Mouse (Mus musculus) CH12.LX (cell line): Measurements from ENCODE around the gene Hsp90ab1.

Experiments used
- BHLHE40 ChIP-seq: IDR thresholded peaks from 2 replicates; pipeline ENCODE4 v1.6.1; 2011; ENCODE audit warnings: mild to moderate bottlenecking, low read depth, low read length, improper control_type of control experiment
- CTCF ChIP-seq, 2 experiments: IDR thresholded peaks in 1 of 2; conservative IDR thresholded peaks in 1 of 2; 2 replicates each; pipeline ENCODE4 v1.5.1; 2011 to 2012; ENCODE audit warnings: low read depth in 2 of 2, low read length in 2 of 2, improper control_type of control experiment in 1 of 2, inconsistent platforms in 1 of 2, mild to moderate bottlenecking in 1 of 2, moderate library complexity in 1 of 2
- EP300 ChIP-seq: IDR thresholded peaks from 2 replicates; pipeline ENCODE4 v1.6.1; 2011; ENCODE audit warnings: low read length, improper control_type of control experiment
- GABPA ChIP-seq: IDR thresholded peaks from 2 replicates; pipeline ENCODE4 v1.6.1; 2012; ENCODE audit warnings: low read depth, low read length, improper control_type of control experiment, inconsistent platforms; ENCODE audit not compliant: insufficient replicate concordance
- HCFC1 ChIP-seq: IDR thresholded peaks from 2 replicates; pipeline ENCODE4 v1.6.1; 2012; ENCODE audit warnings: low read depth, mild to moderate bottlenecking, inconsistent platforms, low read length, improper control_type of control experiment
- MAX ChIP-seq: IDR thresholded peaks from 2 replicates; pipeline ENCODE4 v1.6.1; 2011; ENCODE audit warnings: low read length, improper control_type of control experiment
- POLR2A ChIP-seq: IDR thresholded peaks from 2 replicates; pipeline ENCODE4 v1.6.1; 2011; ENCODE audit warnings: low read depth, mild to moderate bottlenecking, improper control_type of control experiment, low read length
- POLR2AphosphoS2 ChIP-seq: IDR thresholded peaks from 2 replicates; pipeline ENCODE4 v1.6.1; 2011; ENCODE audit warnings: low read depth, low read length, improper control_type of control experiment
- TCF12 ChIP-seq: IDR thresholded peaks from 2 replicates; pipeline ENCODE4 v1.6.1; 2014; ENCODE audit warnings: low read depth, mild to moderate bottlenecking, inconsistent platforms, low read length, improper control_type of control experiment
- ZMIZ1 ChIP-seq: IDR thresholded peaks from 2 replicates; pipeline ENCODE4 v1.6.1; 2012; ENCODE audit warnings: low read depth, mild to moderate bottlenecking, inconsistent platforms, low read length, improper control_type of control experiment

DNA sequence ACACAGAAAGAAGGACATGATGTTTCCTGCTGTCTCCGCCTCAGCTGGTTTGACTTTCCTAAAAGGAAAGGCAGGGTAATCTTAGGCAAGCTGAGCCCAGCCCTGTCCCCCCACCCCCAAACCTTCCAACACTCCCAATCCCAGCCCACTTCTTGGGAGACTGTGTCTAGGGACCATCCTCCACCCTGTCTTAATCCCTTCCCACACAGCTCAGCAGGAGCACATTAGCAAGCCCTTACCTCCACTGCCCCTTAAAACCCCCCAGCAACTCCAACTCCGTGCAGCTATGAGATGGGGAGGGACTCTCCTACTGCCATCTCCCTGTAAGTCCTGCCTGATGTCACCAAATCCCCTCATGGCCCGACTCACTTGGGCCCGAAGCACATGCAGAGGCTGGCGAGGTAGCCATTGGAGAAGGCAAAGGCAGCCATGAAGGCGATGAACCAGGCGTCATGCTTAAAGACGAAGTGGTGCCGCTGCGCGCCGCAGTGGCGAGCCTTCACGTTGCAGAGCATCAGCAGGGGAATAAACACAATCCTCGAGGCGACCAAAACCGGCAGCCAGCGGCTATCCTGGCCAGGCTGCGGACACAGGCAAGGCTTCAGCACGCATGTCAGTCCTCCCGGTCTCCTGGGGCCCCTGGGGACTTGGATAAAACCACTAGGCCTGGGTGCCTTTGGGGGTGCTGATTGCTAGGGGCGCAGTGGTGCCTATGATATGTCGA, 12.8 kb upstream of the Hsp90ab1 start:
- TF ChIP-seq POLR2A: no peak
- no peak for TF ChIP-seq CTCF (conservative IDR thresholded peaks at IDR 0.05 in 1 of 2, IDR thresholded peaks at IDR 0.05 in 1 of 2; ENCODE audit: low read depth in 2 of 2, low read length in 2 of 2)
- TF ChIP-seq TCF12: no peak
- no peak for TF ChIP-seq ZMIZ1
- no peak for TF ChIP-seq GABPA
- no peak for TF ChIP-seq POLR2AphosphoS2
- TF ChIP-seq BHLHE40: no peak
- no peak for TF ChIP-seq EP300
- TF ChIP-seq HCFC1: no peak
- TF ChIP-seq MAX: no peak
